9 mouse cellular contexts compared by ENCODE assay signal in the genomic region with DNA sequence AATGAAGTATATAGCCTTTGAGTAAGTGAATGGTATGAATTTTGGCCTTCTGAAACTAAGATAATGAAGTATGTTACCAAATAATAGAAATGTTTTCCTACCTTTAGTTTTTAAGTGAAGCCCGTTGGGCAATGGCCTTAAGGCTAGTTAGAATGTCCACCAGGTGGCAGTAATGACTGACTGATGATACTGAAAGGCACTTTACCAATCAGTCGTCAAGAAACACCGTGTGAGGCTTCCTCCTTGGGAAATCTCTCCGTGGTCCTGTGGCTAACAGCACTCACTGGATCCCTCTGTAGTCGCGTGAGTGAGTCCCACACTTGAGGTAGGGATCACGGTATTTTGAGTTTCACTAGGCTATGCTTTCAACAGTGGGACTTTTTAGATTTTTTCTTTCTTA. TPM values are rescaled to one million over a fixed set of nuclear protein-coding genes. Genes with fewer than 3 reads are reported as not detected.
DNase-seq lines count a peak whose midpoint lies in the region; ATAC-seq lines count a peak whose summit lies in the region.
"Had no signal": no experiment of that assay in that cellular context is flagged by ENCODE, and none has a peak within 500 bp of the region (broad histone marks: within the 10 kb centered on the region; RNA-seq: fewer than 3 reads in every experiment).

No protein-coding gene starts in this region.

- no peaks in the 10 kb centered on the region for H3K4me1 ChIP-seq in forebrain, embryonic 15.5 days
- H3K4me1 ChIP-seq in midbrain, embryonic 11.5 days (ENCODE audit: control insufficient read depth, insufficient read depth, low read length) = no peaks in the 10 kb centered on the region
- H3K4me1 ChIP-seq: embryonic facial prominence, embryonic 15.5 days had no signal

- no peak overlapping the region for H3K9ac ChIP-seq in forebrain, embryonic 15.5 days (replicated peaks)
- H3K9ac ChIP-seq in midbrain, embryonic 11.5 days (ENCODE audit: low read length) = no peak overlapping the region
- H3K9ac ChIP-seq: embryonic facial prominence, embryonic 15.5 days had no signal

- no peak overlapping the region for H3K4me3 ChIP-seq in forebrain, embryonic 15.5 days
- H3K4me3 ChIP-seq in midbrain, embryonic 11.5 days (ENCODE audit: low read depth, low read length) = no peak overlapping the region
- H3K4me3 ChIP-seq: embryonic facial prominence, embryonic 15.5 days had no signal

- no peak overlapping the region for H3K27ac ChIP-seq in forebrain, embryonic 15.5 days (replicated peaks)
- no peak overlapping the region for H3K27ac ChIP-seq in midbrain, embryonic 11.5 days (ENCODE audit: low read depth, low read length)
- H3K27ac ChIP-seq: embryonic facial prominence, embryonic 15.5 days had no signal

- H3K36me3 ChIP-seq in forebrain, embryonic 15.5 days = peaks cover 24% of the 10 kb centered on the region
- H3K36me3 ChIP-seq in midbrain, embryonic 11.5 days (ENCODE audit: control insufficient read depth, insufficient read depth, low read length) = no peaks in the 10 kb centered on the region

- no peaks in the 10 kb centered on the region for H3K9me3 ChIP-seq in forebrain, embryonic 15.5 days
- no peaks in the 10 kb centered on the region for H3K9me3 ChIP-seq in midbrain, embryonic 11.5 days (ENCODE audit: control insufficient read depth, low read length)
- H3K9me3 ChIP-seq: embryonic facial prominence, embryonic 15.5 days had no signal

- H3K27me3 ChIP-seq in forebrain, embryonic 15.5 days = no peaks in the 10 kb centered on the region
- no peaks in the 10 kb centered on the region for H3K27me3 ChIP-seq in midbrain, embryonic 11.5 days (ENCODE audit: control insufficient read depth, insufficient read depth, low read length)
- H3K27me3 ChIP-seq: embryonic facial prominence, embryonic 15.5 days had no signal

- H3K4me2 ChIP-seq in forebrain, embryonic 15.5 days (replicated peaks) = no peak overlapping the region
- H3K4me2 ChIP-seq in midbrain, embryonic 11.5 days = no peak overlapping the region
- H3K4me2 ChIP-seq: embryonic facial prominence, embryonic 15.5 days had no signal

- WGBS in forebrain, embryonic 15.5 days = 24% methylated on average over 7 of the region's 7 CpGs
- WGBS in midbrain, embryonic 11.5 days = 34% methylated on average over 7 of the region's 7 CpGs

- peak; percentile 76 for DNase-seq in urinary bladder, postnatal 14 days (ENCODE audit: low spot score)
- no peak for DNase-seq in urinary bladder, adult 2 months (ENCODE audit: low spot score)
- peak; percentile 49 for DNase-seq in c-Kit-positive CD71-positive TER-119-positive erythroid progenitor cells, embryonic 14.5 days (ENCODE audit: low spot score)
- peak; percentile 71 for DNase-seq in hindlimb bud, embryonic 11.5 days (ENCODE audit: extremely low spot score, low read depth, low spot score)
- DNase-seq in left cerebral cortex, adult 11 months (ENCODE audit: low spot score) = peak; percentile 53
- DNase-seq in midbrain, embryonic 11.5 days (ENCODE audit: low spot score, missing footprints) = peak; percentile 94
- peak; percentile 37 for DNase-seq in skeletal muscle tissue, adult 2 months (ENCODE audit: low read depth, low spot score)

- peak; percentile 46; the same call in 1 of the 2 replicates for ATAC-seq in forebrain, embryonic 15.5 days (replicated peaks)
- ATAC-seq in midbrain, embryonic 11.5 days (ENCODE audit: low FRiP score) = peak; percentile 75; the same call in 1 of the 2 replicates

RNA-seq across cellular contexts. Expression of gene Nmd3, which starts 34.7 kb away (rescaled TPM):
- 29.4 and 35.5 TPM in 2 replicates for polyA plus RNA-seq in urinary bladder, adult 2 months (2012; rRNA removed)
- polyA plus RNA-seq in forebrain, embryonic 15.5 days (2015; fragmentation: Nextera tagmentation; extraction: Ambion mirVana) = 111 TPM in 2 replicates
- polyA plus RNA-seq in midbrain, embryonic 11.5 days (2014; fragmentation: Nextera tagmentation; extraction: Ambion mirVana) = 142 TPM in 2 replicates
